Mouse (Mus musculus) liver, postnatal 0 days (tissue): ENCODE measurements around the gene Gnmt. TPM values are rescaled to one million over a fixed set of nuclear protein-coding genes. Genes with fewer than 3 reads are reported as not detected.

Experiments
- ATAC-seq: fragments of 200-750 bp; cut with Nextera tagmentation; 2 replicates; pipeline ENCODE4 v1.8.0; 2017; ENCODE audit warnings: mild to moderate bottlenecking, moderate library complexity
- DNase-seq: peaks from one replicate; pipeline ENCODE4 v3.0.0-alpha.2; 2016
- H3K27ac ChIP-seq: fragments of 300-500 bp; sonication (generic); 2 replicates; pipeline ENCODE4 v1.5.1; 2014; ENCODE audit warnings: antibody characterized with exemption, moderate library complexity, mild to moderate bottlenecking, low read depth
- H3K27me3 ChIP-seq: fragments of 300-500 bp; sonication (generic); 2 replicates; pipeline ENCODE4 v1.6.1; 2014; ENCODE audit warnings: low read length, control low read depth, mixed read lengths; ENCODE audit not compliant: insufficient read depth
- H3K36me3 ChIP-seq: fragments of 300-500 bp; sonication (generic); replicated peaks from 2 replicates; pipeline ENCODE4 v1.6.1; 2014; ENCODE audit warnings: mild to moderate bottlenecking, control low read depth, low read length, moderate library complexity, mixed read lengths; ENCODE audit not compliant: insufficient read depth
- H3K4me1 ChIP-seq: fragments of 300-500 bp; sonication (generic); 2 replicates; pipeline ENCODE4 v1.6.1; 2014; ENCODE audit warnings: antibody characterized with exemption, mild to moderate bottlenecking, control low read depth; ENCODE audit not compliant: insufficient read depth
- H3K4me2 ChIP-seq: fragments of 300-500 bp; sonication (generic); 2 replicates; pipeline ENCODE4 v1.6.1; 2014; ENCODE audit warnings: low read depth, mild to moderate bottlenecking, low read length, moderate library complexity, mixed read lengths
- H3K4me3 ChIP-seq: fragments of 300-500 bp; sonication (generic); 2 replicates; pipeline ENCODE4 v1.5.1; 2014; ENCODE audit warnings: low read depth, low read length
- H3K9ac ChIP-seq: fragments of 300-500 bp; sonication (generic); replicated peaks from 2 replicates; pipeline ENCODE4 v1.6.1; 2014; ENCODE audit warnings: mild to moderate bottlenecking, moderate library complexity
- H3K9me3 ChIP-seq: fragments of 300-500 bp; sonication (generic); 2 replicates; pipeline ENCODE4 v1.6.1; 2016; ENCODE audit warnings: mild to moderate bottlenecking, control low read depth, low read length, mixed read lengths
- CTCF ChIP-seq: sonication (generic); IDR thresholded peaks from 2 replicates; pipeline ENCODE4 v1.5.1; 2016; ENCODE audit warnings: antibody characterized with exemption, low read depth
- EP300 ChIP-seq: IDR thresholded peaks from 2 replicates; pipeline ENCODE4 v1.6.1; 2016; ENCODE audit warnings: antibody characterized with exemption, low read depth, mild to moderate bottlenecking
- WGBS: fragments of 180-500 bp; shearing (Covaris S2); extraction: QIAGEN DNeasy Blood & Tissue Kit; methylation state at CpG from one replicate; pipeline ENCODE4 v1.1.7; 2014; ENCODE audit not compliant: insufficient replicate concordance; 5-methylcytosine and 5-hydroxymethylcytosine counted together
- polyA plus RNA-seq: library from polyadenylated mRNA; unstranded; fragments of >200 nt; fragmentation: Nextera tagmentation; extraction: Ambion mirVana; gene quantifications from 2 replicates; pipeline ENCODE4 v1.2.1, GENCODE M21; 2015

Gene Gnmt
- polyA plus RNA-seq, 1 experiment from 2014 or later = 707 TPM

- TF ChIP-seq EP300 = no peak
- no peak for TF ChIP-seq CTCF
- ATAC-seq (no peak), DNase-seq (no peak)
- H3K9ac ChIP-seq = no peak overlapping the region
- no peaks in the 10 kb centered on the region for H3K9me3 ChIP-seq
- 80% methylated on average over 12 of the region's 12 CpGs for WGBS
- peaks cover 7% of the 10 kb centered on the region for H3K36me3 ChIP-seq
- no peak overlapping the region for H3K4me2 ChIP-seq
- peaks cover 21% of the 10 kb centered on the region for H3K4me1 ChIP-seq
- no peaks in the 10 kb centered on the region for H3K27me3 ChIP-seq
- H3K27ac ChIP-seq = no peak overlapping the region
- no peak overlapping the region for H3K4me3 ChIP-seq
These were observed 26.9 kb downstream of the Gnmt start for GRCm38 (mm10) chr17:46702100-46702499.

- no peak for ATAC-seq
- H3K27ac ChIP-seq = no peak overlapping the region
- 88% methylated on average over 12 of the region's 12 CpGs for WGBS
- no peaks in the 10 kb centered on the region for H3K27me3 ChIP-seq
- H3K4me2 ChIP-seq = no peak overlapping the region
- H3K9ac ChIP-seq = no peak overlapping the region
- peaks cover 7% of the 10 kb centered on the region for H3K36me3 ChIP-seq
- DNase-seq = no peak
- H3K4me1 ChIP-seq = peaks cover 21% of the 10 kb centered on the region
- H3K9me3 ChIP-seq = no peaks in the 10 kb centered on the region
- H3K4me3 ChIP-seq = no peak overlapping the region
- TF ChIP-seq CTCF (no peak), EP300 (no peak)
These were observed 27.5 kb downstream of the Gnmt start for GRCm38 (mm10) chr17:46701489-46701888.

- no peak overlapping the region for H3K27ac ChIP-seq
- DNase-seq (no peak), ATAC-seq (no peak)
- no peaks in the 10 kb centered on the region for H3K9me3 ChIP-seq
- no peak overlapping the region for H3K9ac ChIP-seq
- TF ChIP-seq EP300 (no peak), CTCF (no peak)
- H3K36me3 ChIP-seq = peaks cover 7% of the 10 kb centered on the region
- no peak overlapping the region for H3K4me2 ChIP-seq
- H3K4me3 ChIP-seq = no peak overlapping the region
- no peaks in the 10 kb centered on the region for H3K27me3 ChIP-seq
- 86% methylated on average over 3 of the region's 3 CpGs for WGBS
- peaks cover 14% of the 10 kb centered on the region for H3K4me1 ChIP-seq
These were observed 29.1 kb downstream of the Gnmt start for GRCm38 (mm10) chr17:46699912-46700311.

GRCm38 (mm10) chr17:46699245-46699644 is 29.7 kb downstream of the Gnmt start:
- no peaks in the 10 kb centered on the region for H3K27me3 ChIP-seq
- H3K4me1 ChIP-seq = peaks cover 14% of the 10 kb centered on the region
- H3K9ac ChIP-seq = no peak overlapping the region
- TF ChIP-seq CTCF = no peak
- no peak for TF ChIP-seq EP300
- WGBS = 72% methylated on average over 5 of the region's 5 CpGs
- ATAC-seq = no peak
- no peak for DNase-seq
- no peak overlapping the region for H3K4me3 ChIP-seq
- no peak overlapping the region for H3K4me2 ChIP-seq
- H3K9me3 ChIP-seq = no peaks in the 10 kb centered on the region
- peaks cover 7% of the 10 kb centered on the region for H3K36me3 ChIP-seq
- H3K27ac ChIP-seq = no peak overlapping the region

- Histone ChIP-seq H3K4me3 (no peak overlapping the region), H3K9ac (no peak overlapping the region), H3K4me2 (no peak overlapping the region), H3K4me1 (peaks cover 8% of the 10 kb centered on the region), H3K27ac (no peak overlapping the region), H3K27me3 (no peaks in the 10 kb centered on the region), H3K36me3 (peaks cover 7% of the 10 kb centered on the region), H3K9me3 (no peaks in the 10 kb centered on the region)
- DNase-seq = no peak
- TF ChIP-seq EP300 (no peak), CTCF (no peak)
- 85% methylated on average over 6 of the region's 6 CpGs for WGBS
- ATAC-seq = no peak
These were observed 30.5 kb downstream of the Gnmt start for GRCm38 (mm10) chr17:46698515-46698914.

GRCm38 (mm10) chr17:46694517-46695063 is 34.4 kb downstream of the Gnmt start:
- DNase-seq (no peak), ATAC-seq (no peak)
- 82% methylated on average over 1 of the region's 1 CpGs for WGBS
- no peak for TF ChIP-seq EP300
- no peak for TF ChIP-seq CTCF
- Histone ChIP-seq H3K9ac (no peak overlapping the region), H3K36me3 (peaks cover 7% of the 10 kb centered on the region; the same call in 1 of the 2 replicates), H3K4me2 (no peak overlapping the region), H3K9me3 (no peaks in the 10 kb centered on the region), H3K27me3 (no peaks in the 10 kb centered on the region), H3K27ac (no peak overlapping the region), H3K4me1 (no peaks in the 10 kb centered on the region), H3K4me3 (no peak overlapping the region)

GRCm38 (mm10) chr17:46691390-46691789 is 37.6 kb downstream of the Gnmt start:
- WGBS = 86% methylated on average over 2 of the region's 2 CpGs
- Histone ChIP-seq H3K36me3 (peaks cover 13% of the 10 kb centered on the region), H3K9ac (no peak overlapping the region), H3K27ac (no peak overlapping the region), H3K4me2 (no peak overlapping the region), H3K4me1 (no peaks in the 10 kb centered on the region), H3K4me3 (no peak overlapping the region), H3K27me3 (no peaks in the 10 kb centered on the region), H3K9me3 (no peaks in the 10 kb centered on the region)
- DNase-seq = no peak
- TF ChIP-seq EP300 = no peak
- TF ChIP-seq CTCF = no peak
- ATAC-seq = no peak
